Mouse (Mus musculus) heart, embryonic 11.5 days (tissue): ENCODE results near the gene Morn4. TPM values are rescaled to one million over a fixed set of nuclear protein-coding genes. Genes with fewer than 3 reads are reported as not detected.

Experiments used
- ATAC-seq: fragments of 200-750 bp; cut with Nextera tagmentation; replicated peaks from 2 replicates; pipeline ENCODE4 v1.8.0; 2017; ENCODE audit warnings: moderate library complexity; ENCODE audit not compliant: insufficient number of reproducible peaks, low FRiP score, low TSS enrichment
- H3K27ac ChIP-seq: fragments of 300-500 bp; sonication (generic); 2 replicates; pipeline ENCODE4 v1.5.1; 2014; ENCODE audit warnings: mild to moderate bottlenecking, low read depth, low read length
- H3K27me3 ChIP-seq: fragments of 300-500 bp; sonication (generic); 2 replicates; pipeline ENCODE4 v1.6.1; 2014; ENCODE audit warnings: mild to moderate bottlenecking, low read length, mixed read lengths; ENCODE audit not compliant: control insufficient read depth, insufficient read depth
- H3K36me3 ChIP-seq: fragments of 300-500 bp; sonication (generic); 2 replicates; pipeline ENCODE4 v1.6.1; 2014; ENCODE audit warnings: mild to moderate bottlenecking, low read length, moderate library complexity, mixed read lengths; ENCODE audit not compliant: control insufficient read depth, insufficient read depth
- H3K4me1 ChIP-seq: fragments of 300-500 bp; sonication (generic); 2 replicates; pipeline ENCODE4 v1.6.1; 2014; ENCODE audit warnings: low read length; ENCODE audit not compliant: control insufficient read depth, insufficient read depth
- H3K4me2 ChIP-seq: fragments of 300-500 bp; sonication (generic); 2 replicates; pipeline ENCODE4 v1.6.1; 2014; ENCODE audit warnings: mild to moderate bottlenecking, moderate library complexity
- H3K4me3 ChIP-seq: fragments of 300-500 bp; sonication (generic); 2 replicates; pipeline ENCODE4 v1.5.1; 2014; ENCODE audit warnings: low read depth, low read length
- H3K9ac ChIP-seq: fragments of 300-500 bp; sonication (generic); 2 replicates; pipeline ENCODE4 v1.6.1; 2014; ENCODE audit warnings: mild to moderate bottlenecking, low read depth, low read length, moderate library complexity
- H3K9me3 ChIP-seq: fragments of 300-500 bp; sonication (generic); replicated peaks from 2 replicates; pipeline ENCODE4 v1.6.1; 2016; ENCODE audit warnings: low read length; ENCODE audit not compliant: control insufficient read depth
- WGBS: fragments of 180-500 bp; shearing (Covaris S2); extraction: QIAGEN DNeasy Blood & Tissue Kit; methylation state at CpG from one replicate; pipeline ENCODE4 v1.1.7; 2014; ENCODE audit not compliant: insufficient replicate concordance; 5-methylcytosine and 5-hydroxymethylcytosine counted together
- polyA plus RNA-seq: library from polyadenylated mRNA; unstranded; fragments of >200 nt; fragmentation: Nextera tagmentation; extraction: Ambion mirVana; gene quantifications from 2 replicates; pipeline ENCODE4 v1.2.1, GENCODE M21; 2014

Morn4 gene
- polyA plus RNA-seq, 1 experiment from 2014 or later = 18.7 TPM

GRCm38 (mm10) chr19:42078566-42078965 is 7.6 kb downstream of the Morn4 start:
- ATAC-seq = no peak
- Histone ChIP-seq H3K27me3 (no peaks in the 10 kb centered on the region), H3K4me2 (no peak overlapping the region), H3K9me3 (no peaks in the 10 kb centered on the region), H3K27ac (no peak overlapping the region), H3K36me3 (no peaks in the 10 kb centered on the region), H3K9ac (no peak overlapping the region), H3K4me1 (no peaks in the 10 kb centered on the region), H3K4me3 (no peak overlapping the region)
- 85% methylated on average over 8 of the region's 8 CpGs for WGBS

DNA sequence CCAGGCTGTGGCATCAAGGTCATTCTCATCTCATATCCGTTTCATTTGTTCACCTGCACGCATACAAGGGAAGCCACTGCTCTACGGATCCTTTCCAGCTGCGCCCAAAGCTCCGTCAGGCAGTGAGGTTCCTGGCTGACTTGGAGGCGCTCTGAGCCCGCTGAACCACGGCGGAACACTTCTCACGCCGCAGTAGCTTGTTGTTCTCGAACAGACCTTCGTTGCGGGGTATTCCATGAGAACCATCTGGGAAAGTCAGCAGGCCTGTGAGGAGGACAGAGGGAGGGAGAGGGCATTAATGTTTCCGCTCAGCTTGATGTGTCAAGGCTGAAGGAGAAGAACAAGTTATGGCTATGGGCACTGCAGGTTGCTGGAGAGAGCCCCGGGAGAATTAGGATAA is 10.2 kb downstream of the Morn4 start:
- H3K36me3 ChIP-seq = no peaks in the 10 kb centered on the region
- H3K27me3 ChIP-seq = no peaks in the 10 kb centered on the region
- H3K27ac ChIP-seq = no peak overlapping the region
- no peak overlapping the region for H3K4me2 ChIP-seq
- no peaks in the 10 kb centered on the region for H3K4me1 ChIP-seq
- H3K4me3 ChIP-seq = no peak overlapping the region
- no peaks in the 10 kb centered on the region for H3K9me3 ChIP-seq
- H3K9ac ChIP-seq = no peak overlapping the region
- WGBS = 88% methylated on average over 16 of the region's 16 CpGs
- ATAC-seq = no peak

- WGBS = 71% methylated on average over 2 of the region's 2 CpGs
- Histone ChIP-seq H3K27me3 (no peaks in the 10 kb centered on the region), H3K4me1 (no peaks in the 10 kb centered on the region), H3K27ac (no peak overlapping the region), H3K9ac (no peak overlapping the region), H3K4me3 (no peak overlapping the region), H3K4me2 (no peak overlapping the region), H3K9me3 (no peaks in the 10 kb centered on the region), H3K36me3 (no peaks in the 10 kb centered on the region)
- no peak for ATAC-seq
Measured at GRCm38 (mm10) chr19:42075051-42075450, 11.1 kb downstream of the Morn4 start.

DNA sequence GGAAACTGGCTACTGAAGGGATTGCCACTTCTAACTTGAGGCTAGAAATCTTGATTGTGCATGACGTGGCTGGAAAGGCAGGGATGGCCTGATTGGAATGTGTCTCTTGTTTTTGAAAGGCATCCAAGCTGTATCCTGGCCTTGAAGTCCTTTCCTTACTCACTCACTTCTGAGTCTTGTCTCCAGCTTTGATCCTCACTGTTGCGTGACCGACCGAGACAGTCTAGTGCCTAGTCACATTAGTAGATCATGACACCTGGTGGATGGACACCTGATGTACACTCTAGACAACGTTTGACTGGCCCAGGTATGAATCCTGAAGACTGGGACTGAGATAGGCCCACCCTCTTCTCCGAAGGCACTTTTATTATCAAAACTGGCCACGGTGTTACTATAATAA is 13.4 kb downstream of the Morn4 start:
- no peaks in the 10 kb centered on the region for H3K9me3 ChIP-seq
- ATAC-seq = no peak
- H3K9ac ChIP-seq = no peak overlapping the region
- H3K27ac ChIP-seq = no peak overlapping the region
- no peaks in the 10 kb centered on the region for H3K4me1 ChIP-seq
- no peak overlapping the region for H3K4me2 ChIP-seq
- 69% methylated on average over 7 of the region's 7 CpGs for WGBS
- no peaks in the 10 kb centered on the region for H3K27me3 ChIP-seq
- H3K4me3 ChIP-seq = no peak overlapping the region
- no peaks in the 10 kb centered on the region for H3K36me3 ChIP-seq

DNA sequence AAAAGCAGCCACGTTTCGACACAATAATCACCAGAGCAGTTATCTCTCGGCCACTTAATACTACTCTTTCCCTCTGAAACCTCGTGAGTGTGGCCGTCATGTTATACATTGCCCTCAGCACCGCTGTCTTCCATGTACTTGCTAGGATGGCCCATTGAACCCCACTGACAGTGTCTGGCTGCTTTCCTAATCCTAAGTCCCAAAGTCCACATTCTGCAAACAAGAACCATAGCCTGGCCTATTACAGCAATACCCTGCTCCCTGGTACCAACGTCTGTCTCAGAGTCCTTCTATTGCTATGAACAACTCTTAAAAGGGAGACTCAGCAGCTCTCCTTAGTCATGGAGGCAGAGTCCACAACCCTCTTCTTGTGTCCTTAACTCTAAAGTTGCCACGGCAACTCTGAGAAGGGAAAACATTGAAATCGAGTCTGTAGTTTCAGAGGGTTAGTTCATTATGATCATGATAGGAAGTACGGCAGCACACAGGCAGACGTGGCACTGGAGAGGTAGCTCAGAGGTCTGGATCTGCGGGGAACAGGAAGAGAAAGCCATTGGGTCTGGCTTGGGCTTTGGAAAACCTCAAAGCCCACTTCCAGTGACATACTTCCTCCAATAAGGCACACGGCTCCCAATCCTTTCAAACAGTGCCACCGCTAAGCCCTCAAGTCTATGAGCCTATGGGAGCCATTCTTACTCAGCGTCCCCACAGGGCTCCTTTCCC is 14.1 kb downstream of the Morn4 start:
- WGBS = 74% methylated on average over 15 of the region's 15 CpGs
- H3K27ac ChIP-seq = no peak overlapping the region

DNA sequence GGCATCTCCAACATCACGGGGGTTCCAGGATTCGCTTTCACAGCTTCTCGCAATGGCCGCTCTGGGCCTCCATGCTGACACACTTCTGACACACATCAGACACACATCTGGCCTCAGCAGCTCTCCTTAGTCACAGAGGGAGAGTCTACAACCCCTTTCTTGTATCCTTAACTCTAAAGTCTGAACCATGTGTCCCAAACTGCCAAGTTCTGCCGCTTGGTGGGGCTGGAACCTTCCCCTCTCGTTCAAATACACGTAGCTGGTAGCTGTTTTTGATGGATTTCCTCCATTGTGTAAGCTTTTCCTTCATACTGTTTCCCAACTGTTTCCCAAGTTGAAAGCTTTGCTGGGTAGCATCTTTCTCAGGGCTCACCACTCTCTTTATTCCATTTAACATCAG is 14.9 kb downstream of the Morn4 start:
- Histone ChIP-seq H3K27ac (no peak overlapping the region), H3K4me1 (no peaks in the 10 kb centered on the region), H3K9ac (no peak overlapping the region), H3K4me3 (no peak overlapping the region), H3K36me3 (no peaks in the 10 kb centered on the region), H3K4me2 (no peak overlapping the region), H3K9me3 (no peaks in the 10 kb centered on the region), H3K27me3 (no peaks in the 10 kb centered on the region)
- 71% methylated on average over 7 of the region's 7 CpGs for WGBS
- ATAC-seq = no peak

More for the DNA sequence above, 14.1 kb downstream of the Morn4 start:
- Histone ChIP-seq H3K4me2 (no peak overlapping the region), H3K9me3 (no peaks in the 10 kb centered on the region), H3K9ac (no peak overlapping the region), H3K4me3 (no peak overlapping the region), H3K4me1 (no peaks in the 10 kb centered on the region), H3K27me3 (no peaks in the 10 kb centered on the region), H3K36me3 (no peaks in the 10 kb centered on the region)
- no peak for ATAC-seq

DNA sequence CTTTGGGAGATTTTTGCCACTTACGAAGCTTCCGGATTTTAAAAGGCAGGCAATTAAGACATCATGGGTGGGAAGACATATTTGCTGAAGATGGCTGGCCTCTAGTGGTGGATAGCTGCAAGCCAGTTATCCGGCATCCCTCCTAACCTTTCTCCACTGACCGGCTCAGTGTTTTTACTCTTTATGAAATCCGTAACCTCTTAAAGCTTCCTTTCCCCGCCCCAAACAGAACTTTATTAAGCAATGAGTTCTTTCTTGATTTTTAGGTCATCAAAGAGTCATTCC is 17.0 kb downstream of the Morn4 start:
- no peaks in the 10 kb centered on the region for H3K4me1 ChIP-seq
- H3K4me2 ChIP-seq = no peak overlapping the region
- H3K36me3 ChIP-seq = no peaks in the 10 kb centered on the region
- H3K9ac ChIP-seq = no peak overlapping the region
- no peak overlapping the region for H3K27ac ChIP-seq
- WGBS = 54% methylated on average over 6 of the region's 6 CpGs
- H3K9me3 ChIP-seq = no peaks in the 10 kb centered on the region
- no peak for ATAC-seq
- no peaks in the 10 kb centered on the region for H3K27me3 ChIP-seq
- no peak overlapping the region for H3K4me3 ChIP-seq

- WGBS = 75% methylated on average over 11 of the region's 11 CpGs
- Histone ChIP-seq H3K4me2 (no peak overlapping the region), H3K27me3 (no peaks in the 10 kb centered on the region), H3K4me3 (no peak overlapping the region), H3K27ac (no peak overlapping the region), H3K9me3 (no peaks in the 10 kb centered on the region), H3K36me3 (no peaks in the 10 kb centered on the region), H3K9ac (no peak overlapping the region), H3K4me1 (no peaks in the 10 kb centered on the region)
- ATAC-seq = no peak; the same call in 1 of the 2 replicates
Measured at GRCm38 (mm10) chr19:42068441-42069240, 17.5 kb downstream of the Morn4 start.

- Histone ChIP-seq H3K4me1 (no peaks in the 10 kb centered on the region), H3K27ac (no peak overlapping the region), H3K9ac (no peak overlapping the region), H3K4me2 (no peak overlapping the region), H3K36me3 (no peaks in the 10 kb centered on the region), H3K9me3 (no peaks in the 10 kb centered on the region), H3K27me3 (no peaks in the 10 kb centered on the region), H3K4me3 (no peak overlapping the region)
- no peak for ATAC-seq
- WGBS = 83% methylated on average over 7 of the region's 7 CpGs
Measured at GRCm38 (mm10) chr19:42061443-42061842, 24.7 kb downstream of the Morn4 start.
